Mouse (Mus musculus): ENCODE measurements around the gene Rae1. TPM values are rescaled to one million over a fixed set of nuclear protein-coding genes. Genes with fewer than 3 reads are reported as not detected.

Gene Rae1
- polyA plus RNA-seq, 1 experiment from 2014 or later, result 163 TPM

GRCm38 (mm10) chr2:173056303-173056881 lies 56.5 kb downstream of the Rae1 start:
- WGBS, result 86% methylated on average over 10 of the region's 10 CpGs
- no peak overlapping the region for H3K4me2 ChIP-seq (replicated peaks)
- no peaks in the 10 kb centered on the region for H3K4me1 ChIP-seq
- no peaks in the 10 kb centered on the region for H3K9me3 ChIP-seq
- no peak overlapping the region for H3K9ac ChIP-seq (replicated peaks)
- H3K27me3 ChIP-seq, result no peaks in the 10 kb centered on the region
- no peak for ATAC-seq (replicated peaks)
- no peaks in the 10 kb centered on the region for H3K36me3 ChIP-seq
- no peak overlapping the region for H3K27ac ChIP-seq (replicated peaks)
- no peak overlapping the region for H3K4me3 ChIP-seq

- WGBS, result 81% methylated on average over 11 of the region's 11 CpGs
- Histone ChIP-seq H3K4me3 (no peak overlapping the region), H3K9me3 (no peaks in the 10 kb centered on the region), H3K4me1 (no peaks in the 10 kb centered on the region), H3K36me3 (no peaks in the 10 kb centered on the region), H3K27ac (replicated peaks) (no peak overlapping the region), H3K4me2 (replicated peaks) (no peak overlapping the region), H3K27me3 (no peaks in the 10 kb centered on the region), H3K9ac (replicated peaks) (no peak overlapping the region)
- ATAC-seq (replicated peaks), result no peak
Measured at GRCm38 (mm10) chr2:173056882-173057315, 57.0 kb downstream of the Rae1 start.

GRCm38 (mm10) chr2:173057623-173058022 lies 57.7 kb downstream of the Rae1 start:
- 80% methylated on average over 10 of the region's 10 CpGs for WGBS
- no peak overlapping the region for H3K4me2 ChIP-seq (replicated peaks)
- no peaks in the 10 kb centered on the region for H3K27me3 ChIP-seq
- no peaks in the 10 kb centered on the region for H3K9me3 ChIP-seq
- H3K27ac ChIP-seq (replicated peaks), result no peak overlapping the region
- H3K36me3 ChIP-seq, result no peaks in the 10 kb centered on the region
- ATAC-seq (replicated peaks), result no peak
- no peaks in the 10 kb centered on the region for H3K4me1 ChIP-seq
- no peak overlapping the region for H3K9ac ChIP-seq (replicated peaks)
- H3K4me3 ChIP-seq, result no peak overlapping the region

- Histone ChIP-seq H3K36me3 (no peaks in the 10 kb centered on the region), H3K9ac (replicated peaks) (no peak overlapping the region), H3K27ac (replicated peaks) (no peak overlapping the region), H3K4me3 (no peak overlapping the region), H3K27me3 (no peaks in the 10 kb centered on the region), H3K9me3 (no peaks in the 10 kb centered on the region), H3K4me1 (no peaks in the 10 kb centered on the region), H3K4me2 (replicated peaks) (no peak overlapping the region)
- ATAC-seq (replicated peaks), result no peak
- 33% methylated on average over 11 of the region's 11 CpGs for WGBS
Measured at GRCm38 (mm10) chr2:173058263-173058662, 58.3 kb downstream of the Rae1 start.

- WGBS, result 93% methylated on average over 9 of the region's 9 CpGs
- H3K36me3 ChIP-seq, result no peaks in the 10 kb centered on the region
- H3K9me3 ChIP-seq, result no peaks in the 10 kb centered on the region
- H3K4me2 ChIP-seq (replicated peaks), result no peak overlapping the region
- no peak for ATAC-seq (replicated peaks)
- H3K4me3 ChIP-seq, result no peak overlapping the region
- no peaks in the 10 kb centered on the region for H3K4me1 ChIP-seq
- no peaks in the 10 kb centered on the region for H3K27me3 ChIP-seq
- no peak overlapping the region for H3K9ac ChIP-seq (replicated peaks)
- H3K27ac ChIP-seq (replicated peaks), result no peak overlapping the region
Measured at GRCm38 (mm10) chr2:173060450-173060849, 60.5 kb downstream of the Rae1 start.

- H3K4me1 ChIP-seq, result no peaks in the 10 kb centered on the region
- WGBS, result 79% methylated on average over 15 of the region's 15 CpGs
- ATAC-seq (replicated peaks), result no peak
Measured at GRCm38 (mm10) chr2:173061443-173062351, 61.8 kb downstream of the Rae1 start.

GRCm38 (mm10) chr2:173063219-173063618 lies 63.3 kb downstream of the Rae1 start:
- whole genome bisulfite sequencing, result 57% methylated on average over 1 of the region's 1 CpGs
- no peak for ATAC-seq (replicated peaks)

More at GRCm38 (mm10) chr2:173061443-173062351, 61.8 kb downstream of the Rae1 start:
- Histone ChIP-seq H3K9ac (replicated peaks) (no peak overlapping the region), H3K9me3 (no peaks in the 10 kb centered on the region), H3K27me3 (no peaks in the 10 kb centered on the region), H3K36me3 (no peaks in the 10 kb centered on the region), H3K4me2 (replicated peaks) (no peak overlapping the region), H3K4me3 (no peak overlapping the region), H3K27ac (replicated peaks) (no peak overlapping the region)

GRCm38 (mm10) chr2:173064864-173065263 lies 64.9 kb downstream of the Rae1 start:
- Histone ChIP-seq H3K4me1 (no peaks in the 10 kb centered on the region), H3K9me3 (no peaks in the 10 kb centered on the region), H3K9ac (replicated peaks) (no peak overlapping the region), H3K4me2 (replicated peaks) (no peak overlapping the region), H3K27ac (replicated peaks) (no peak overlapping the region), H3K27me3 (no peaks in the 10 kb centered on the region), H3K36me3 (no peaks in the 10 kb centered on the region), H3K4me3 (no peak overlapping the region)
- 100% methylated on average over 2 of the region's 2 CpGs for WGBS
- ATAC-seq (replicated peaks), result no peak

More at GRCm38 (mm10) chr2:173063219-173063618, 63.3 kb downstream of the Rae1 start:
- Histone ChIP-seq H3K4me1 (no peaks in the 10 kb centered on the region), H3K27ac (replicated peaks) (no peak overlapping the region), H3K4me2 (replicated peaks) (no peak overlapping the region), H3K9me3 (no peaks in the 10 kb centered on the region), H3K9ac (replicated peaks) (no peak overlapping the region), H3K27me3 (no peaks in the 10 kb centered on the region), H3K36me3 (no peaks in the 10 kb centered on the region), H3K4me3 (no peak overlapping the region)

Other genes starting within 250 kb of the Rae1 start
- 8.4 and 9.5 TPM in 2 replicates for gene Bmp7, start 59.8 kb upstream of the Rae1 start, polyA plus RNA-seq (2015; fragmentation: Nextera tagmentation; extraction: Ambion mirVana)
- 0.46 and 0.97 TPM in 2 replicates for gene Spo11, start 22.4 kb upstream of the Rae1 start, polyA plus RNA-seq (2015; fragmentation: Nextera tagmentation; extraction: Ambion mirVana)
- gene Rbm38, start 20.4 kb downstream of the Rae1 start, polyA plus RNA-seq (2015; fragmentation: Nextera tagmentation; extraction: Ambion mirVana), result 24.0 and 27.4 TPM in 2 replicates
- gene Ctcfl, start 119.4 kb downstream of the Rae1 start, polyA plus RNA-seq (2015; fragmentation: Nextera tagmentation; extraction: Ambion mirVana), result 0.06 TPM in 1 of 2 replicates, not detected in the other
- not detected in 2 replicates for gene Pck1, start 152.9 kb downstream of the Rae1 start, polyA plus RNA-seq (2015; fragmentation: Nextera tagmentation; extraction: Ambion mirVana)
- 0.11 and 0.23 TPM in 2 replicates for gene Zbp1, start 218.8 kb downstream of the Rae1 start, polyA plus RNA-seq (2015; fragmentation: Nextera tagmentation; extraction: Ambion mirVana)